Mouse (Mus musculus) embryonic facial prominence, embryonic 15.5 days (tissue): ENCODE measurements at regions not wholly inside any gene's neighbourhood (a gene's known extent, or its start where the extent isn't known, plus 50 kb on each side); places are given as distances from the start of the nearest gene placed in this dataset.

Source experiments
- ATAC-seq: fragments of 200-750 bp; cut with Nextera tagmentation; 2 replicates; pipeline ENCODE4 v1.8.0; 2017; ENCODE audit warnings: low read depth, moderate TSS enrichment; ENCODE audit not compliant: insufficient number of reproducible peaks, low FRiP score, low TSS enrichment
- H3K27ac ChIP-seq: fragments of 300-500 bp; sonication (generic); replicated peaks from 2 replicates; pipeline ENCODE4 v1.5.1; 2015; ENCODE audit warnings: mild to moderate bottlenecking, inconsistent platforms
- H3K27me3 ChIP-seq: fragments of 300-500 bp; sonication (generic); 2 replicates; pipeline ENCODE4 v1.6.1; 2015; ENCODE audit warnings: inconsistent platforms
- H3K36me3 ChIP-seq: fragments of 300-500 bp; sonication (generic); 2 replicates; pipeline ENCODE4 v1.6.1; 2015; ENCODE audit warnings: mild to moderate bottlenecking, inconsistent platforms
- H3K4me1 ChIP-seq: fragments of 300-500 bp; sonication (generic); 2 replicates; pipeline ENCODE4 v1.6.1; 2015; ENCODE audit warnings: inconsistent platforms
- H3K4me2 ChIP-seq: fragments of 300-500 bp; sonication (generic); replicated peaks from 2 replicates; pipeline ENCODE4 v1.6.1; 2015; ENCODE audit warnings: mild to moderate bottlenecking, inconsistent platforms
- H3K4me3 ChIP-seq: fragments of 300-500 bp; sonication (generic); replicated peaks from 2 replicates; pipeline ENCODE4 v1.5.1; 2015; ENCODE audit warnings: mild to moderate bottlenecking, inconsistent platforms
- H3K9ac ChIP-seq: fragments of 300-500 bp; sonication (generic); 2 replicates; pipeline ENCODE4 v1.6.1; 2015; ENCODE audit warnings: inconsistent platforms
- H3K9me3 ChIP-seq: fragments of 300-500 bp; sonication (generic); replicated peaks from 2 replicates; pipeline ENCODE4 v1.6.1; 2016; ENCODE audit warnings: inconsistent platforms
- WGBS: fragments of 180-500 bp; shearing (Covaris S2); methylation state at CpG from one replicate; pipeline ENCODE4 v1.1.7; 2015; 5-methylcytosine and 5-hydroxymethylcytosine counted together

DNA sequence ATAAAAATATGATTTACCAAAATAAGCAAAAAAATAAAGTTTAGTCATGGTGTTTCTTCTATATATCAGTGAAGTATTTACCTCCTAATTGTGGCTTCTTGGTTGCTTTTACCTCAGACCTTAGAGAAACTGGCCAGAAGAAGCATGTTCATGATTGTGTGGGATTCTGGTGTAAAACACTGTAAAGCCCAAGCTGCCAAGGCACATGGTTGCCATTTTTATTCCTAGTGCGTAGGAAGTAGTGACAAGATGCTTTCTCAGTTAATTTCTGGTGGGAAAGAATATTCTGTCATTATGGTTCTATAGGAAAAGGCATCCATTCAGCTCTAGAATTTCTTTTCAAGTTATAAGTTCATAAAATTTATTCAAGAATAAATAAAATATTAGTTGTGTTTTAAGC, 805.2 kb downstream of the Olfm4 start:
- no peak for ATAC-seq
- no peak overlapping the region for H3K9ac ChIP-seq
- no peaks in the 10 kb centered on the region for H3K4me1 ChIP-seq
- H3K27me3 ChIP-seq, result no peaks in the 10 kb centered on the region
- H3K9me3 ChIP-seq, result no peaks in the 10 kb centered on the region
- no peaks in the 10 kb centered on the region for H3K36me3 ChIP-seq
- no peak overlapping the region for H3K4me2 ChIP-seq
- no peak overlapping the region for H3K4me3 ChIP-seq
- no peak overlapping the region for H3K27ac ChIP-seq
- WGBS, result 85% methylated on average over 1 of the region's 1 CpGs

DNA sequence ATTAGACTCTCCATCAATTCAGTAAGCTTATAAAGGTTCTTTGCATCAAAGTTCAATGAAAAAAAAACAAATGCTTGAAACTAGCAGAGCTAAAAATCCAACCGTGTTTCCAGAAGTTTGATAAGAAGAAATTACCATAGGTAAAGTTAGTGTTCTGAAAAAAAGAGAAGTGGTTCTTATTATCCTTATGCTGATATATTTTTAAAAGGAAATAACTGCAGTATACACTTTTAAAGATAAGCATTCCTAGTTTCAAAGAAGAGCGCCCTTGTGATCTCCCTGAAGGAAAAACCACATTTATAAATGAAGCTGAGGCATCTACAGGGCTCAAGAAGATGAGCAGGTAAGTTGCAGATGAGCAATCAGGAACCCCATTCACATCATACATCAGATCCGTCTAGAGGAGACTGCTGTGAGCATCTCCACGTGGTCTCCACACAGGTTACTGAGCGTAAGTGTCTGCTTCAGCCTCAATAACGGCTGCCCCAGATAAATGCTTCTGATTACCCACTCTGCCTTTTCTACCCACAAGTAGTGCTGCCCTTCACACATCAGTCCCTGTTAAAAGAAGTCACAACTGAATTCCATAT, 815.6 kb downstream of the Olfm4 start:
- Histone ChIP-seq H3K4me2 (no peak overlapping the region), H3K9ac (no peak overlapping the region), H3K4me1 (no peaks in the 10 kb centered on the region), H3K27ac (no peak overlapping the region), H3K4me3 (no peak overlapping the region), H3K36me3 (no peaks in the 10 kb centered on the region), H3K27me3 (no peaks in the 10 kb centered on the region), H3K9me3 (no peaks in the 10 kb centered on the region)
- 84% methylated on average over 6 of the region's 6 CpGs for WGBS
- ATAC-seq, result no peak

DNA sequence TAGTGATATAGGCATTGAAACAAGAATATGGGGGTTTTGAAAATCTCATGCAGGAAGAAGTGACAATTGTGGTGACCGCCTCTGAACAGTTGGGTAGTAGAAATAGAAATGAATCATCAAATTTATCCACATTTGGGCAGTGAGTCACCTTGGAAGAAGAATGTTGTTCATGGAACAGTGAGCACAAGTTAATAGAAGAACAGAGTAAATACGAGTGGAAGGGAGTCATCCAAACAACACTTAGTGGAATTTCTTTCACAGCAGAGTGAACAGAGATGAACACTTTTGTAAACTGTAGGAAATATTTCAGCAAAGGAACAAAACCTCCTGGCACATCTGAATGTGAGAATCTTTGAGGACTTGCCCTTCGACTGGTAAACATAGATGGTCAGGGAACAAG, 846.6 kb downstream of the Olfm4 start:
- ATAC-seq, result no peak
- H3K4me3 ChIP-seq, result no peak overlapping the region
- H3K4me1 ChIP-seq, result no peaks in the 10 kb centered on the region
- H3K4me2 ChIP-seq, result no peak overlapping the region
- H3K27ac ChIP-seq, result no peak overlapping the region
- no peak overlapping the region for H3K9ac ChIP-seq
- H3K27me3 ChIP-seq, result no peaks in the 10 kb centered on the region
- no peaks in the 10 kb centered on the region for H3K9me3 ChIP-seq
- no peaks in the 10 kb centered on the region for H3K36me3 ChIP-seq
- WGBS, result 77% methylated on average over 3 of the region's 3 CpGs

DNA sequence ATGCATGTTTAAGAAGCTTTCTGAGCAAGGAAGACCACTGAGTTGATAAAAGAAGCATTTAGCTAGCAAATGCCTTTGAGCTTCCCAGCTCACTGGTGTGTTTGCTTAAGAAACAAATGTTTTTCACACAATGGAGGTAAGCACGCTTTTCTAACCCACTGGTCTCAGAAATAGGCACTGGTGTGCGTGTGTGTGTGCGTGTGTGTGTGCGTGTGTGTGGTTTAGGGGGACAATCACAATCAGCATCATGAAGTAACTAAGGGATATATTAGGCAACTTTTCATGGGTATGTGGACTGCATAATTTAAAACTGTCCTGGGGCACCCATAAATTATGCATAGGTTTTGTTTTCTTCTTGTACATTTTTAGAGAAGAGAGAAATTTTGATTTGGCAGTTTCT, 860.7 kb downstream of the Olfm4 start:
- H3K4me2 ChIP-seq, result no peak overlapping the region
- H3K36me3 ChIP-seq, result no peaks in the 10 kb centered on the region
- ATAC-seq, result no peak
- H3K9me3 ChIP-seq, result no peaks in the 10 kb centered on the region
- H3K27me3 ChIP-seq, result no peaks in the 10 kb centered on the region
- H3K4me1 ChIP-seq, result no peaks in the 10 kb centered on the region; the same call in 1 of the 2 replicates
- no peak overlapping the region for H3K4me3 ChIP-seq
- no peak overlapping the region for H3K27ac ChIP-seq
- H3K9ac ChIP-seq, result no peak overlapping the region
- 79% methylated on average over 4 of the region's 4 CpGs for WGBS

DNA sequence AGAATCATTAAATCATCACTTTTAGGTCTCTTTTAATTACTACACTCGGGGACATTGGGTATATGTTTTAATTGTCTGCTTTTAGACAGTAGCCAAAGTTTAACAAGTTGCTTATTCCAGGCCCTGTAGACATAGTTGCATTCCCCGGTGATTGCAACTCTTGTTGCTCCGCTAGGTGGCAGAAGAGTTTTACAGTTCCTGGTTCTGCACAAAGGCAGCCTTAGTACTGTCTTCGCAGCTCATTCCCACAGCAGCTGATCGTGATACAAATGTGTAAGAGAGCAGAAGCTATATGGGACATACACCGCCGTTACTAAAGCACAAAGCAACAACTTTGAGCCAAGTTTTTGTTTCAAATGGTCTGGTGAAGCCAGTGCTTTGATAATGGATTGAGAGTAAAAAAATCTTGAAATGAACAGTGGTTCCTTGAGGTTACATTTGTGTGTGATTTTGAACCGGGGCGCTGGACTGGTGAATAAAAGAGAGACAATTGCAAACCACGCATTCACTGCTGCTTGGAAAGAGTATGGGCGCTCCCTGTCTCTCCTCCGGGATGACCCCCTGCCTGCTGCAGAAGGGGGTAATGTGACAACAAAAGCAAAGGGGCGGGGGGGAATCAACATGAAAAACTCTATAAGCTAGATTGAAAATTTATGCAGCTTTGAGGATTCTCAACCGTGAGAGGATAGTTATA, 861.8 kb downstream of the Olfm4 start:
- peak; percentile 34; the same call in 1 of the 2 replicates for ATAC-seq
- Histone ChIP-seq H3K4me1 (no peaks in the 10 kb centered on the region; the same call in 1 of the 2 replicates), H3K4me2 (peak overlapping the region; percentile 31), H3K4me3 (no peak overlapping the region), H3K9me3 (no peaks in the 10 kb centered on the region), H3K9ac (no peak overlapping the region), H3K36me3 (no peaks in the 10 kb centered on the region), H3K27ac (no peak overlapping the region), H3K27me3 (no peaks in the 10 kb centered on the region)
- WGBS, result 18% methylated on average over 14 of the region's 14 CpGs

DNA sequence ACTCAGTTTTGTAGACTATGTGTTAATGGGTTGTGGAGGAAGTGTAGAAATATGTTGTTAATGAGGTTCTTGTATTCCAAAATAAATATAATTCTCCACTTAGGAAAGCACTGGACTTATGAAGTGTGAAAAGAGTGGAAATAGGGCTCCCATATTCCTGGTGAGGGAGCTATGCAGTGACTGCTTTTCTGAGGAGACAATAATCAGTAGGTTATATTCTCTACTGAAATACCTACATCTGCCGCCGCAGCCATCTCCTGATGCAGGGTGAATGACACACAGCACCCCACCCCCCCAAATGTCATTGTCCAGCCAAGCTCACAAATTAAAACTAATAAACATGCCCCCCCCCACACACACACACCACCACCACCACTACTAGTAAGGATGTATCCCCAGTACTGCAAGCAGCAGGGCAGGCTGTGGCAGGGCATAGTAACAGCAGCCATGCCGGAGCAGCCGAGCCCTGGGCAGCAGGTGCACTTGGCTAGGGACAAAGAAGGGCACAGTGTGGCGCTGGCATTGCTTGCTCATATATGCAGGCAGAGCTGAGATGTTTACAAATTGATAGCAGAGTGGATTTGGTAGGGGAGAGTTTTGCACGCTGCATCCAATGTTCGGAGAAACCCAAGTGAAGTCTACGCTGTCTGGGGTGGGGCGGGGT, 862.7 kb downstream of the Olfm4 start:
- Histone ChIP-seq H3K9ac (no peak overlapping the region), H3K36me3 (no peaks in the 10 kb centered on the region), H3K27me3 (no peaks in the 10 kb centered on the region), H3K4me2 (no peak overlapping the region), H3K4me3 (no peak overlapping the region), H3K4me1 (no peaks in the 10 kb centered on the region; the same call in 1 of the 2 replicates), H3K9me3 (no peaks in the 10 kb centered on the region), H3K27ac (no peak overlapping the region)
- ATAC-seq, result no peak
- 85% methylated on average over 9 of the region's 9 CpGs for WGBS
